Mouse (Mus musculus): ENCODE measurements around the gene Hnf4a.

DNA sequence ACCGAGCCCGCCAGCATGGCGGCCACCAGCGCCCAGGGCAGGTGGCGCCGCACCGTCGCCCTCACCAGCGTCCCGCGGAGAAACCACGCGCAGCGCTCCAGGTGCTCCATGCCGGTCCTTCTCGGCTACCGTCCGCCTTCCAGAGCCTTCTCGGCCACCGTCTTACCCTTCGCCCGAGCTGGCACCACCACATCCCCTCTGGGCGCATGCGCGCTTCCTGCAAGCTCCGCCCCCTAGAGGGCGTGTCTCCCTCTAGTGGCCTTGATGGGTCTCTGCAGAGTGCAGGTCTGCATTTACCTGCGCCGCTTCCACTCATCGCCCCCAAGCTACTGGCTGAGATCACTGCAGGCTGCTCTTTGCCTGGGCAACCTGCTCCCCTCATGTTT lies 34.1 kb upstream of the Hnf4a start, which contains the start of gene Fitm2:
- TF ChIP-seq CTCF (IDR thresholded peaks at IDR 0.05; ENCODE audit: extremely low read depth, insufficient read depth, low read length) (peak; percentile 92), POLR2A (IDR thresholded peaks at IDR 0.05; ENCODE audit: extremely low read depth, insufficient read depth, low read length) (peak; percentile 76)

All from cortical plate, adult 2 months (tissue).